Mouse (Mus musculus) cerebellum, adult 2 months (tissue): ENCODE results near the gene Tpcn2.

Experiments
- CTCF ChIP-seq: fragments of 200-500 bp; IDR thresholded peaks from 2 replicates; pipeline ENCODE4 v1.5.1; 2011; ENCODE audit warnings: low read depth, mild to moderate bottlenecking, control low read depth, low read length, moderate library complexity, borderline replicate concordance; ENCODE audit not compliant: insufficient read depth
- POLR2A ChIP-seq: fragments of 200-500 bp; IDR thresholded peaks from 2 replicates; pipeline ENCODE4 v1.6.1; 2011; ENCODE audit warnings: low read length, control low read depth, borderline replicate concordance; ENCODE audit not compliant: insufficient read depth

DNA sequence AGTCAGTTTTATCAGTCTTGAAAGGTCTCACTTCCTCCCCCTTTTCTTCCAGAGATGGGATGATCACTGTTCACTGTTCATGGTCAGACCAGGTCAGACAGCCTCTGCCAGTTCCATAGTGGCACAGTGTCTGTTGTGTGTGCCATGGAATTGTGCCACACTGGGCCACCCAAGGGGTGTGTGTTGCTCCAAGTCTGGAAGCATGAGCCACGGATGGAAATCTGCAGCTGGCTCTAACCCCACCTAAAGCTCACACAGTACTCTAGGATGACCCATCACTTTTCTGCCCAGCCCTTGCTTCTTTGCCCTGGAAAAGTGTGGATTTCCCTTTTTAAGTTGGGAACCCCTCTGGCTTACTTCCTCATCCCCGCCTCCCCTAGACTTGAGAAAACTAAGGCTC lies 20.3 kb upstream of the Tpcn2 start:
- TF ChIP-seq CTCF (no peak), POLR2A (no peak)
